Mouse (Mus musculus): ENCODE results near the gene Dcbld1.

Dcbld1 gene

GRCm38 (mm10) chr10:52302271-52302670 lies 68.9 kb downstream of the Dcbld1 start:
- DNase-seq (ENCODE audit: low read depth, low spot score), result no peak

GRCm38 (mm10) chr10:52304574-52304973 lies 71.2 kb downstream of the Dcbld1 start:
- DNase-seq (ENCODE audit: low read depth, low spot score), result peak; percentile 5

- no peak for DNase-seq (ENCODE audit: low read depth, low spot score)
These were observed 75.8 kb downstream of the Dcbld1 start for GRCm38 (mm10) chr10:52309196-52309595.

- DNase-seq (ENCODE audit: low read depth, low spot score), result no peak
These were observed 86.3 kb downstream of the Dcbld1 start for GRCm38 (mm10) chr10:52319506-52320286.

- peak; percentile 30 for DNase-seq (ENCODE audit: low read depth, low spot score)
These were observed 88.5 kb downstream of the Dcbld1 start for GRCm38 (mm10) chr10:52321918-52322317.

GRCm38 (mm10) chr10:52331007-52331406 lies 97.6 kb downstream of the Dcbld1 start:
- DNase-seq (ENCODE audit: low read depth, low spot score), result peak; percentile 74

GRCm38 (mm10) chr10:52343324-52343723 lies 109.9 kb downstream of the Dcbld1 start:
- peak; percentile 14 for DNase-seq (ENCODE audit: low read depth, low spot score)

- no peak for DNase-seq (ENCODE audit: low read depth, low spot score)
These were observed 119.8 kb downstream of the Dcbld1 start for GRCm38 (mm10) chr10:52353184-52353583.

- DNase-seq (ENCODE audit: low read depth, low spot score), result no peak
These were observed 125.0 kb downstream of the Dcbld1 start, which contains the start of gene Gm26741 for GRCm38 (mm10) chr10:52358467-52358866. Gene Gm26741, plus strand, starts transcription at chr10:52358767.

- no peak for DNase-seq (ENCODE audit: low read depth, low spot score)
These were observed 126.9 kb downstream of the Dcbld1 start for GRCm38 (mm10) chr10:52360241-52360735.

- no peak for DNase-seq (ENCODE audit: low read depth, low spot score)
These were observed 127.6 kb downstream of the Dcbld1 start for GRCm38 (mm10) chr10:52360862-52361609.

- DNase-seq (ENCODE audit: low read depth, low spot score), result no peak
These were observed 135.0 kb downstream of the Dcbld1 start for GRCm38 (mm10) chr10:52368376-52368775.
